Mouse (Mus musculus) thymus, adult 2 months (tissue): Measurements from ENCODE around the gene Rgl3. TPM values are rescaled to one million over a fixed set of nuclear protein-coding genes. Genes with fewer than 3 reads are reported as not detected.

Experiments
- DNase-seq: peaks from one replicate; pipeline ENCODE4 v3.0.0; 2021
- H3K27ac ChIP-seq: fragments of 200-500 bp; 2 replicates; pipeline ENCODE4 v1.5.1; 2012; ENCODE audit warnings: low read length, control low read depth; ENCODE audit not compliant: control insufficient read depth, insufficient read depth
- H3K27me3 ChIP-seq: fragments of 200-500 bp; 2 replicates; pipeline ENCODE4 v1.6.1; 2012; ENCODE audit warnings: mild to moderate bottlenecking, low read length, moderate library complexity, mixed read lengths; ENCODE audit not compliant: control insufficient read depth, insufficient read depth
- H3K36me3 ChIP-seq: fragments of 200-500 bp; 2 replicates; pipeline ENCODE4 v1.6.1; 2012; ENCODE audit warnings: mild to moderate bottlenecking, low read length, moderate library complexity; ENCODE audit not compliant: control insufficient read depth, insufficient read depth
- H3K4me1 ChIP-seq: fragments of 200-500 bp; replicated peaks from 2 replicates; pipeline ENCODE4 v1.6.1; 2012; ENCODE audit warnings: low read length; ENCODE audit not compliant: control insufficient read depth, insufficient read depth
- H3K4me3 ChIP-seq: fragments of 200-500 bp; 2 replicates; pipeline ENCODE4 v1.5.1; 2012; ENCODE audit warnings: mild to moderate bottlenecking, low read length, control low read depth, moderate library complexity; ENCODE audit not compliant: control insufficient read depth, insufficient read depth
- CTCF ChIP-seq: fragments of 200-500 bp; IDR thresholded peaks from 2 replicates; pipeline ENCODE4 v1.5.1; 2012; ENCODE audit warnings: mild to moderate bottlenecking, control low read depth, low read length, moderate library complexity, borderline replicate concordance; ENCODE audit not compliant: control insufficient read depth, poor library complexity, insufficient read depth; ENCODE audit errors: extremely low read depth
- POLR2A ChIP-seq: fragments of 200-500 bp; IDR thresholded peaks from 2 replicates; pipeline ENCODE4 v1.6.1; 2012; ENCODE audit warnings: mild to moderate bottlenecking, low read length, control low read depth, moderate library complexity; ENCODE audit not compliant: control insufficient read depth, poor library complexity, insufficient read depth; ENCODE audit errors: extremely low read depth
- WGBS: fragments of 180-500 bp; shearing (Covaris S2); methylation state at CpG from one replicate; pipeline ENCODE4 v1.1.7; 2018; 5-methylcytosine and 5-hydroxymethylcytosine counted together
- polyA plus RNA-seq: library from polyadenylated mRNA; depleted of rRNA; stranded (reverse); fragments of >200 nt; gene quantifications from 2 replicates; pipeline ENCODE4 v1.2.3, GENCODE M21; 2012

The Rgl3 gene
- polyA plus RNA-seq, 1 experiment: 9.5 TPM

DNA sequence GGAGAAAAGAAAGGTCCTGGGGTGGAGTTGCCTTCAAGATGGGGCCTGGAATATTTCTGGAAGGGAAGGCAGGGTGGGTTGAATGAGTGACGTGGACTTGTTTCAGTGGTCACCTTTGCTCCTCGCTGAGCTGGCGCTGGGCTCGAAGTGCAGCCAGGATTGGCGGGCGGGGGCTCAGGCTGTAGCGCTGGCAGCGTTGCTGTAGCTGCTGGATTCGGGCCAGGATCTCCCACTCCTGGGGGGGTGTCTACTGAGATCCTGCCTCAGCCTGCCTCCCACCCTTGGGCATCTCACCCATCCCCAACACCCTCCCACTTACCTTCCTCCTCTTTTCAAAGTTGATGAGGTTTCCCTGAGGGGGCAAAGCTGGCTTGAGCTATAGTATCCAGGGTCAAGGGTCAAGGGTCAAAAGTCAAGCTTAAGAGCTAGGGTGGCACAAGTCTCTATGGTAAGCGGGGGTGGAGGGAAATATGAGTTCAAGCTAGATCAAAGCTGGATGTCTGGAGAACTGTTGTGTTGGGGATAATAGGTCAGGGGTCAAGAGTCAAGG is 12.5 kb downstream of the Rgl3 start:
- Histone ChIP-seq H3K27ac (no peak overlapping the region), H3K4me3 (no peak overlapping the region), H3K27me3 (no peaks in the 10 kb centered on the region), H3K4me1 (peaks cover 7% of the 10 kb centered on the region), H3K36me3 (no peaks in the 10 kb centered on the region)
- TF ChIP-seq POLR2A (no peak), CTCF (no peak)
- 91% methylated on average over 10 of the region's 10 CpGs for WGBS
- DNase-seq: no peak

DNA sequence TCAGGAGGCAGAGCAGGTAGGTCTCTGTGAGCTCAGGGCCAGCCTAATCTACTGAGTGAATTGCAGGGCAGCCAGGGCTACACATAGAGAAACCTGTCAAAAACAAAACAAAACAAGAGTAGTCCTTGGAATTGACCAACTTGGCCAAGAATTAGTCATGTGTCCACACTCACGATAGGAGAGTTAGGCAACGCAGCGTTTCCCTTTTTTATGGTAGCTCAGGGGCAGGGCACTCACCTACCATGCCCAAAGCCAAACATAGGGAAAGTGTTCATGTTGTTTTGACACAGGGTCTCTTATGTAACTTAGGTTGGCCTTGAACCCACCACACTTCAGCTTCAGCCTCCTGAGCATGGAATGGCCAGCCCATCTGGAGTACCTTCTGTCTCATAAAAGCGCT is 19.9 kb downstream of the Rgl3 start:
- Histone ChIP-seq H3K4me1 (no peaks in the 10 kb centered on the region), H3K27ac (no peak overlapping the region), H3K27me3 (no peaks in the 10 kb centered on the region), H3K36me3 (no peaks in the 10 kb centered on the region), H3K4me3 (no peak overlapping the region)
- TF ChIP-seq CTCF: no peak
- no peak for TF ChIP-seq POLR2A
- no peak for DNase-seq
- WGBS: 86% methylated on average over 4 of the region's 4 CpGs

DNA sequence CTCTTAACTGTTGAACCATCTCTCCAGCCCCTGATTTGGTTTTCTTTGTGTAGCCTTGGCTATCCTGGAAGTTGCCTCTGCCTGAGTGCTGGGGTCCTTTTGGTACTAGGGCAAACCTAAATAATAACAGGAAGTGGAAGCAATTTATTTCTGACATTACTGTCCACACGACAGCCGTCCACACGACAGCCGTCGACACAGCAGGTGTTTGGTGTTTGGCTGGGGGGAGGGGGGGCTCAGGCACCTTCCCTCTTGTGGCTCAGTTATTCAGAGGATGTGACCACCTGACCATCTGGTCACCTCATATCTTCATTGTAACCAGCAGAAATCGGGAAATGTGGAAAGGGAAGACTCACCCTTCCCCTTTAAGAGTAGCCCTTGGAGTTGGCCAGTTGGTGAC is 20.4 kb downstream of the Rgl3 start:
- Histone ChIP-seq H3K4me1 (no peaks in the 10 kb centered on the region), H3K27ac (no peak overlapping the region), H3K4me3 (no peak overlapping the region), H3K27me3 (no peaks in the 10 kb centered on the region), H3K36me3 (no peaks in the 10 kb centered on the region)
- TF ChIP-seq CTCF: no peak
- no peak for TF ChIP-seq POLR2A
- 34% methylated on average over 6 of the region's 6 CpGs for WGBS
- DNase-seq: no peak

- DNase-seq: no peak
- Histone ChIP-seq H3K36me3 (no peaks in the 10 kb centered on the region), H3K4me1 (peaks cover 17% of the 10 kb centered on the region), H3K27me3 (peaks cover 10% of the 10 kb centered on the region; the same call in 1 of the 2 replicates), H3K4me3 (peak within 1 kb of the TSS; percentile 9; the same call in 1 of the 2 replicates), H3K27ac (no peak within 1 kb of the TSS)
- WGBS: 63% methylated on average over 8 of the region's 8 CpGs
- TF ChIP-seq POLR2A (no peak), CTCF (no peak)
These were observed 25.8 kb downstream of the Rgl3 start, which contains the start of gene Epor for GRCm38 (mm10) chr9:21963417-21963816. Epor (minus strand) TSS chr9:21963506.

- TF ChIP-seq POLR2A (no peak), CTCF (0 out of 2 replicates have a peak, but pooled peaks have one; percentile 35)
- Histone ChIP-seq H3K27ac (no peak overlapping the region), H3K27me3 (peaks cover 10% of the 10 kb centered on the region; the same call in 1 of the 2 replicates), H3K36me3 (no peaks in the 10 kb centered on the region), H3K4me1 (peaks cover 17% of the 10 kb centered on the region), H3K4me3 (peak overlapping the region; percentile 9; the same call in 1 of the 2 replicates)
- peak; percentile 58 for DNase-seq
- 6% methylated on average over 34 of the region's 34 CpGs for WGBS
These were observed 26.7 kb downstream of the Rgl3 start for GRCm38 (mm10) chr9:21962416-21963059.

GRCm38 (mm10) chr9:21962010-21962409 is 27.2 kb downstream of the Rgl3 start:
- TF ChIP-seq POLR2A: no peak
- TF ChIP-seq CTCF: no peak
- Histone ChIP-seq H3K4me3 (peak overlapping the region; percentile 9; the same call in 1 of the 2 replicates), H3K27me3 (peaks cover 10% of the 10 kb centered on the region; the same call in 1 of the 2 replicates), H3K27ac (no peak overlapping the region), H3K36me3 (no peaks in the 10 kb centered on the region), H3K4me1 (peaks cover 17% of the 10 kb centered on the region)
- WGBS: 2% methylated on average over 15 of the region's 15 CpGs
- no peak for DNase-seq
